Mouse (Mus musculus) liver, embryonic 12.5 days (tissue): Measurements from ENCODE around the gene Dennd5b. TPM values are rescaled to one million over a fixed set of nuclear protein-coding genes. Genes with fewer than 3 reads are reported as not detected.
A peak's percentile ranks its signal among the peaks of the same experiment; 100 is the strongest.

Experiments used
- ATAC-seq: fragments of 200-750 bp; cut with Nextera tagmentation; 2 replicates; pipeline ENCODE4 v1.8.0; 2017; ENCODE audit warnings: moderate number of reproducible peaks, mild to moderate bottlenecking, moderate library complexity
- H3K27ac ChIP-seq: fragments of 300-500 bp; sonication (generic); 2 replicates; pipeline ENCODE4 v1.5.1; 2016; ENCODE audit warnings: mild to moderate bottlenecking
- H3K27me3 ChIP-seq: fragments of 300-500 bp; sonication (generic); replicated peaks from 2 replicates; pipeline ENCODE4 v1.6.1; 2016; ENCODE audit warnings: mild to moderate bottlenecking, moderate library complexity
- H3K36me3 ChIP-seq: fragments of 300-500 bp; sonication (generic); 2 replicates; pipeline ENCODE4 v1.6.1; 2016; ENCODE audit warnings: mild to moderate bottlenecking, moderate library complexity
- H3K4me1 ChIP-seq: fragments of 300-500 bp; sonication (generic); 2 replicates; pipeline ENCODE4 v1.6.1; 2016
- H3K4me2 ChIP-seq: fragments of 300-500 bp; sonication (generic); 2 replicates; pipeline ENCODE4 v1.6.1; 2016; ENCODE audit warnings: mild to moderate bottlenecking, moderate library complexity
- H3K4me3 ChIP-seq: fragments of 300-500 bp; sonication (generic); 2 replicates; pipeline ENCODE4 v1.5.1; 2016; ENCODE audit warnings: mild to moderate bottlenecking, moderate library complexity
- H3K9ac ChIP-seq: fragments of 300-500 bp; sonication (generic); 2 replicates; pipeline ENCODE4 v1.6.1; 2016; ENCODE audit warnings: mild to moderate bottlenecking, moderate library complexity
- H3K9me3 ChIP-seq: fragments of 300-500 bp; sonication (generic); replicated peaks from 2 replicates; pipeline ENCODE4 v1.6.1; 2016; ENCODE audit warnings: mild to moderate bottlenecking, moderate library complexity
- WGBS: fragments of 180-500 bp; shearing (Covaris S2); methylation state at CpG from one replicate; pipeline ENCODE4 v1.1.7; 2016; ENCODE audit not compliant: insufficient replicate concordance; 5-methylcytosine and 5-hydroxymethylcytosine counted together
- polyA plus RNA-seq: library from polyadenylated mRNA; unstranded; fragments of >200 nt; fragmentation: Nextera tagmentation; extraction: Ambion mirVana; gene quantifications from 2 replicates; pipeline ENCODE4 v1.2.1, GENCODE M21; 2016

The Dennd5b gene
- polyA plus RNA-seq: 6.0 and 7.0 TPM in 2 replicates

- Histone ChIP-seq H3K36me3 (no peaks in the 10 kb centered on the region), H3K9ac (peak within 1 kb of the TSS; percentile 68), H3K4me2 (peak within 1 kb of the TSS; percentile 74), H3K27me3 (peaks cover 44% of the 10 kb centered on the region), H3K4me3 (peak within 1 kb of the TSS; percentile 65), H3K4me1 (no peaks in the 10 kb centered on the region), H3K27ac (peak within 1 kb of the TSS; percentile 76), H3K9me3 (no peaks in the 10 kb centered on the region)
- under 1% methylated on average over 106 of the region's 124 CpGs for WGBS
- peak; percentile 76 for ATAC-seq
These were observed at the start of gene Dennd5b for GRCm38 (mm10) chr6:149101076-149101942. Gene Dennd5b (minus strand): TSS chr6:149101680.

GRCm38 (mm10) chr6:149148436-149149229, 47.2 kb upstream of the Dennd5b start:
- Histone ChIP-seq H3K9me3 (no peaks in the 10 kb centered on the region), H3K4me1 (no peaks in the 10 kb centered on the region), H3K27ac (no peak overlapping the region), H3K9ac (no peak overlapping the region), H3K4me2 (no peak overlapping the region), H3K4me3 (no peak overlapping the region), H3K27me3 (no peaks in the 10 kb centered on the region), H3K36me3 (peaks cover 28% of the 10 kb centered on the region)
- no peak for ATAC-seq
- 74% methylated on average over 7 of the region's 7 CpGs for WGBS

GRCm38 (mm10) chr6:149145143-149145542, 43.7 kb upstream of the Dennd5b start:
- H3K27me3 ChIP-seq: no peaks in the 10 kb centered on the region
- peaks cover 17% of the 10 kb centered on the region for H3K4me1 ChIP-seq
- H3K4me3 ChIP-seq: no peak overlapping the region
- H3K27ac ChIP-seq: no peak overlapping the region
- no peaks in the 10 kb centered on the region for H3K9me3 ChIP-seq
- H3K9ac ChIP-seq: no peak overlapping the region
- H3K4me2 ChIP-seq: no peak overlapping the region
- ATAC-seq: no peak
- WGBS: 91% methylated on average over 1 of the region's 1 CpGs
- peaks cover 21% of the 10 kb centered on the region for H3K36me3 ChIP-seq

- Histone ChIP-seq H3K4me1 (peaks cover 17% of the 10 kb centered on the region), H3K9me3 (no peaks in the 10 kb centered on the region), H3K36me3 (peaks cover 21% of the 10 kb centered on the region), H3K27ac (peak overlapping the region; percentile 81), H3K27me3 (no peaks in the 10 kb centered on the region), H3K9ac (peak overlapping the region; percentile 76), H3K4me3 (peak overlapping the region; percentile 64), H3K4me2 (peak overlapping the region; percentile 78)
- 3% methylated on average over 36 of the region's 36 CpGs for WGBS
- peak; percentile 99 for ATAC-seq
These were observed 40.1 kb upstream of the Dennd5b start for GRCm38 (mm10) chr6:149141393-149142173.

GRCm38 (mm10) chr6:149139471-149139870, 38.0 kb upstream of the Dennd5b start, which contains the start of gene Etfbkmt:
Gene Etfbkmt (plus strand): TSS chr6:149139849.
- Histone ChIP-seq H3K4me3 (no peak within 1 kb of the TSS), H3K36me3 (peaks cover 12% of the 10 kb centered on the region), H3K4me2 (no peak within 1 kb of the TSS), H3K4me1 (peaks cover 29% of the 10 kb centered on the region), H3K27me3 (no peaks in the 10 kb centered on the region), H3K9ac (no peak within 1 kb of the TSS), H3K9me3 (no peaks in the 10 kb centered on the region), H3K27ac (no peak within 1 kb of the TSS)
- WGBS: 48% methylated on average over 1 of the region's 1 CpGs
- ATAC-seq: no peak

GRCm38 (mm10) chr6:149139011-149139410, 37.5 kb upstream of the Dennd5b start:
- Histone ChIP-seq H3K9ac (no peak overlapping the region), H3K36me3 (peaks cover 7% of the 10 kb centered on the region), H3K4me2 (no peak overlapping the region), H3K9me3 (no peaks in the 10 kb centered on the region), H3K27me3 (no peaks in the 10 kb centered on the region), H3K4me1 (peaks cover 33% of the 10 kb centered on the region), H3K27ac (no peak overlapping the region), H3K4me3 (no peak overlapping the region)
- no peak for ATAC-seq
- 62% methylated on average over 3 of the region's 3 CpGs for WGBS

GRCm38 (mm10) chr6:149137936-149138335, 36.5 kb upstream of the Dennd5b start:
- Histone ChIP-seq H3K4me3 (no peak overlapping the region), H3K9ac (no peak overlapping the region), H3K27ac (no peak overlapping the region), H3K27me3 (no peaks in the 10 kb centered on the region), H3K36me3 (peaks cover 3% of the 10 kb centered on the region; the same call in 1 of the 2 replicates), H3K4me2 (no peak overlapping the region), H3K9me3 (no peaks in the 10 kb centered on the region), H3K4me1 (peaks cover 31% of the 10 kb centered on the region)
- 53% methylated on average over 2 of the region's 2 CpGs for WGBS
- no peak for ATAC-seq

GRCm38 (mm10) chr6:149135631-149136030, 34.2 kb upstream of the Dennd5b start:
- no peak overlapping the region for H3K4me3 ChIP-seq
- peak; percentile 20; the same call in 1 of the 2 replicates for ATAC-seq
- H3K9ac ChIP-seq: no peak overlapping the region
- H3K4me1 ChIP-seq: peaks cover 17% of the 10 kb centered on the region
- no peak overlapping the region for H3K4me2 ChIP-seq
- no peaks in the 10 kb centered on the region for H3K27me3 ChIP-seq
- H3K9me3 ChIP-seq: no peaks in the 10 kb centered on the region
- H3K36me3 ChIP-seq: no peaks in the 10 kb centered on the region
- no peak overlapping the region for H3K27ac ChIP-seq
- 54% methylated on average over 6 of the region's 6 CpGs for WGBS

GRCm38 (mm10) chr6:149134391-149135150, 33.1 kb upstream of the Dennd5b start:
- H3K9me3 ChIP-seq: no peaks in the 10 kb centered on the region
- no peak overlapping the region for H3K4me2 ChIP-seq
- WGBS: 40% methylated on average over 5 of the region's 5 CpGs
- no peak overlapping the region for H3K4me3 ChIP-seq
- H3K27me3 ChIP-seq: no peaks in the 10 kb centered on the region
- H3K36me3 ChIP-seq: no peaks in the 10 kb centered on the region
- no peak overlapping the region for H3K27ac ChIP-seq
- ATAC-seq: no peak
- H3K4me1 ChIP-seq: peaks cover 16% of the 10 kb centered on the region
- no peak overlapping the region for H3K9ac ChIP-seq

- Histone ChIP-seq H3K27me3 (no peaks in the 10 kb centered on the region), H3K4me3 (no peak overlapping the region), H3K9me3 (no peaks in the 10 kb centered on the region), H3K4me1 (peaks cover 16% of the 10 kb centered on the region), H3K4me2 (no peak overlapping the region), H3K36me3 (no peaks in the 10 kb centered on the region), H3K9ac (no peak overlapping the region), H3K27ac (no peak overlapping the region)
- WGBS: 28% methylated on average over 5 of the region's 5 CpGs
- 0 out of 2 replicates have a peak, but pooled peaks have one; percentile 39 for ATAC-seq
These were observed 31.0 kb upstream of the Dennd5b start for GRCm38 (mm10) chr6:149132311-149133077.
